Mouse (Mus musculus) CH12.LX (cell line): ENCODE results near the gene Irgc1.

Source experiments
- BHLHE40 ChIP-seq: IDR thresholded peaks from 2 replicates; pipeline ENCODE4 v1.6.1; 2011; ENCODE audit warnings: mild to moderate bottlenecking, low read depth, low read length, improper control_type of control experiment
- CTCF ChIP-seq, 2 experiments: IDR thresholded peaks in 1 of 2; conservative IDR thresholded peaks in 1 of 2; 2 replicates each; pipeline ENCODE4 v1.5.1; 2011 to 2012; ENCODE audit warnings: low read depth in 2 of 2, low read length in 2 of 2, improper control_type of control experiment in 1 of 2, inconsistent platforms in 1 of 2, mild to moderate bottlenecking in 1 of 2, moderate library complexity in 1 of 2
- ELF1 ChIP-seq: IDR thresholded peaks from 2 replicates; pipeline ENCODE4 v1.6.1; 2014; ENCODE audit warnings: low read depth, mild to moderate bottlenecking, inconsistent platforms, low read length, improper control_type of control experiment
- GABPA ChIP-seq: IDR thresholded peaks from 2 replicates; pipeline ENCODE4 v1.6.1; 2012; ENCODE audit warnings: low read depth, low read length, improper control_type of control experiment, inconsistent platforms; ENCODE audit not compliant: insufficient replicate concordance
- IRF4 ChIP-seq: IDR thresholded peaks from 2 replicates; pipeline ENCODE4 v1.6.1; 2014; ENCODE audit warnings: low read depth, mild to moderate bottlenecking, inconsistent platforms, low read length, improper control_type of control experiment
- MAFK ChIP-seq: IDR thresholded peaks from 2 replicates; pipeline ENCODE4 v1.6.1; 2011; ENCODE audit warnings: low read length, improper control_type of control experiment; ENCODE audit not compliant: insufficient replicate concordance
- MAZ ChIP-seq: IDR thresholded peaks from 2 replicates; pipeline ENCODE4 v1.6.1; 2012; ENCODE audit warnings: low read depth, mild to moderate bottlenecking, inconsistent platforms, low read length, improper control_type of control experiment, moderate library complexity
- POLR2A ChIP-seq: IDR thresholded peaks from 2 replicates; pipeline ENCODE4 v1.6.1; 2011; ENCODE audit warnings: low read depth, mild to moderate bottlenecking, improper control_type of control experiment, low read length
- TCF12 ChIP-seq: IDR thresholded peaks from 2 replicates; pipeline ENCODE4 v1.6.1; 2014; ENCODE audit warnings: low read depth, mild to moderate bottlenecking, inconsistent platforms, low read length, improper control_type of control experiment
- ZC3H11A ChIP-seq: IDR thresholded peaks from 2 replicates; pipeline ENCODE4 v1.6.1; 2012; ENCODE audit warnings: low read depth, mild to moderate bottlenecking, inconsistent platforms, low read length, improper control_type of control experiment
- ZMIZ1 ChIP-seq: IDR thresholded peaks from 2 replicates; pipeline ENCODE4 v1.6.1; 2012; ENCODE audit warnings: low read depth, mild to moderate bottlenecking, inconsistent platforms, low read length, improper control_type of control experiment

- TF ChIP-seq POLR2A (no peak), CTCF (conservative IDR thresholded peaks at IDR 0.05 in 1 of 2, IDR thresholded peaks at IDR 0.05 in 1 of 2; ENCODE audit: low read depth in 2 of 2, low read length in 2 of 2) (no peak), GABPA (no peak), ZMIZ1 (no peak), IRF4 (no peak), MAZ (no peak), MAFK (no peak), ZC3H11A (no peak), TCF12 (no peak), BHLHE40 (no peak), ELF1 (no peak)
These were observed 29.8 kb downstream of the Irgc1 start for GRCm38 (mm10) chr7:24422251-24422650.
